Mouse (Mus musculus): ENCODE results near the gene Mtrex.

DNA sequence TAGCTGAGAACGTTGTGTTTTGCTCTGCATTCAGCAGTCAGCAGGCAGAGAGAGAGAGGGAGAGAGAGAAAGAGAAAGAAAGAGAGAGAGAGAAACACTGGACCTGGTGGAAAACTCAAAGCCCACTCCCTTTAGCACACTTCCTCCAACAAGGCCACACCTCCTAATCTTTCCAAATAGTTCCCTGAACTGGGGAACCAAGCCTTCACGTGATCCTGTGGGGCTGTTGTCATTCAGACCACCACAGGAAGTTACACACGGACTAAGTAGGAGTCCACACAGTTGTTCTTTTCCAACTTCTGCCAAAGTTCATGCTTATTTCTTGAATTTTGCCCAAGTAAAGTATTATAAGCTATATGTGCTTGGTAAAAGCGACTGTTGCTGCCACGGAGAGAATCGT lies 18.7 kb upstream of the Mtrex start:
- TF ChIP-seq CHD2 (IDR thresholded peaks at IDR 0.05; ENCODE audit: low read depth, low read length): no peak
- TF ChIP-seq ZC3H11A (IDR thresholded peaks at IDR 0.05; ENCODE audit: borderline replicate concordance, low read depth, low read length): no peak
- no peak for TF ChIP-seq HCFC1 (IDR thresholded peaks at IDR 0.05; ENCODE audit: borderline replicate concordance, insufficient read depth, low read length)
